Mouse (Mus musculus) lung, adult 2 months (tissue): Measurements from ENCODE around the gene Btrc.

Source experiments
- CTCF ChIP-seq: fragments of 200-500 bp; IDR thresholded peaks from 2 replicates; pipeline ENCODE4 v1.5.1; 2011; ENCODE audit warnings: mild to moderate bottlenecking, low read length, control low read depth; ENCODE audit not compliant: insufficient read depth
- POLR2A ChIP-seq: fragments of 200-500 bp; IDR thresholded peaks from 2 replicates; pipeline ENCODE4 v1.6.1; 2011; ENCODE audit warnings: low read depth, mild to moderate bottlenecking, control low read depth, low read length, borderline replicate concordance; ENCODE audit errors: extremely low read depth

- no peak for TF ChIP-seq CTCF
- no peak for TF ChIP-seq POLR2A
Observed at GRCm38 (mm10) chr19:45438191-45438590, 74.7 kb downstream of the Btrc start.
